Mouse (Mus musculus): ENCODE measurements around the gene Emx1. TPM values are rescaled to one million over a fixed set of nuclear protein-coding genes. Genes with fewer than 3 reads are reported as not detected.

The Emx1 gene
- total RNA-seq, 2 experiments from 2014 or later, result not detected

DNA sequence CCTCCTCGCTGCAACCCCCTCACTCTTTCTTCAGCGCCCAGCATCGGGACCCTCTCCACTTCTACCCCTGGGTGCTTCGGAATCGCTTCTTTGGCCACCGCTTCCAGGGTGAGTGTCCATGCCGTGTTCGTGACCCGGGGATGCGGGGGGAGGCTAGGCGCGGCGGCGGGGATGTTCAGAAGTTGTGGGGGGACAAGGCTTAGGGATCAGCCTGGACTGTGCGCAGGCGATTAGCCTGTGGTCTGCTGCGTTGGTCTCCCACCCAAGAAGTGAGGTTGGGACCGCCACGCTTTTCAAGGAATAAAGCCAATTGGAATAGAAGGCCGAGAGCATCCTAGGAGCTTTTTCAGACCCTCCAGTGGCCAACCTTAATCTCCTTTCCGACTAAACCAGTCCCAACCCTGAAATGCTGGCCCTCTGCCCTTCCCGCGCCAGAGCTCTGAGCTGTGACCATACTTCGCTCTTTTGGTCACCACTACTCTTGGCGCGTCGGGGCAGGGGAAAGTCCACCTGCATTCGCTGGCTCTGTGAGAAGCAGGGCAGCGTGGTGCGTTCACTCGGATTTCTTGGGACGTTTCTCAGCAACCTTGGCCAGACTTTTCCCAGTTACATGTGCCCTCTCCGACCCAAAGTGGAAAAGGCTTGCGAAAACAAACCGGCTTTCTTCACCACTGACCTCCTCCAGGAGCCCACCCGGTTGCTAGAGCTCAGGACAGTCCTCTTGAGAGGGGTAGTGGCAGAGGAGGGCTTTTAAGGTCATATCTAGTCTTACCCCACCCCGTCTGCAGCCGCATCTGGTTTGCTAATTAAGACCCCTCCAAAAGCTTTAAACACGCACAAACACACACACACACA, 1.2 kb downstream of the Emx1 start:
- intact Hi-C loops (cut with DNase I), result no loop called here
- no peak for DNase-seq

DNA sequence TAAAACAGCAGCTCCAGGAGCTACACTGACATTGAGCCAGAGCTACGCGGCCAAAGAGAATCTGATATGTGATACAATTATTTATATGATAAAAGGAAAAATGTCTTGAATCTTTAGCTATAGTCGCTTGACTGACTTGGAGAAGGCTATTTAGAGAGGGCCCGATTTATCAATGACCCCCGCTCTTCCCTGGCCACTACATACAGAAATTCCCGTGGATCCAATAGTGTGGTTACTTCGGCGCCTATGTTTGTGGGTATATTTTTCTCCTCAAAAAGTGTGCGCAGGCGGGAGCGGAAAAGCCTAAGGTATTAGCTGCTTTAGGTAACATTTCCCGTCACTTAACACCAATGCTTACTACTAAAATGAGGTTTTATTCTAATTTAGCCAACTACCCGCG, 2.1 kb downstream of the Emx1 start:
- no peak for DNase-seq
- intact Hi-C loops (cut with DNase I), result no loop called here

DNA sequence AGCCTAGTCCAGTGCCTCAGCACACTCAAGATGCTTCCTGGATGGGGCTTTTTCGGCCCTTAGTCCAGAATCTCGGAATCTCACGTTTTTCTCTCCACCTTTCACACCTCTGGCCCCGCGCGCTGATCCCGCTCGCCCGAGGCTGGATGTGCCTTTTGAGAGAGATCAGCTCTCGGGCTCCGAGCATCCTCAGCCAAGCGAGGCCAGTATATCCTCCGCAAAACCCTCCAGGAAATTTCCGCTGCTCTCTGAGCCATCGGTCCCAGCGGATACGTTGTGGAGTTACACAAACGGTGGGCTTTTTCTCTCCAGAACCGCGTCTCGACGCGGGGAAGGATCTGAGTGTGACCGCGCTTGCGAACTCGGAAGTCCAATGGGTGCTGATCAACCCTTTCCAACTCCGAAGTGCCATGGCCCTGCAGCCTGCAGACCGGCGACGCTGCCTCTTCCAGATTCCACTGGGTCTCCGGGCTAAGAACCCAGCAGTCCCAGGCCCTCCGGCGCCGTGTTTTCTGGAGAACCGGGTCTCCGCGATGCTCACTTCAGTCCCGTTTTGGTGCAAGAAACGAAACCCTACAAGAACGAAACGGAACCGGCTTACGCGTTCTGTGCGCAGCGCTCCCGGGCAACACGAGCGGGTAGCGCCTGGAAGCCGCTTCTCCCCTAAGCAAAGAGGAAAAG, 2.8 kb downstream of the Emx1 start:
- peak in 1 of 2 experiments; percentile 21 for DNase-seq
- intact Hi-C loops (cut with DNase I), result no loop called here

DNA sequence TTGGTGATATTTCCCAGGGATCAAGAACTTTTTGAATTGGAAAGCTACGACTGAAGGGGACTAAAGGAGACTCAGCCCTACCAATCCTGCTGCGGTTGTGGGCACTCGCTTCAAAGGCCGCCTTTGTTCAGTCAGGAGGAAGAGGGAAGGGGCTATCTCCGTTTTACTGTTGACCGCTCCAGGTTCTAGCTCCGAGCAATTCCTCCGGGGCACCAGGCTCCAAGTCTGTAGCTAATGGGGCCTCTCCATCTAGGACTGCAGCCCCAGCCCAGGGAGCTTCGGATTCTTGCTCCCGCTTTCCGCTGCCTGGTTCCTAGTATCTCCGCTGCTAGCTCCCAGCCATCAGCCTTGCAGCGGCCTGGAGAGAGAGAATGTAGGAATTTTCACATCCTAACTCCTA, 3.4 kb downstream of the Emx1 start:
- intact Hi-C loops (cut with DNase I), result no loop called here
- DNase-seq, result no peak

DNA sequence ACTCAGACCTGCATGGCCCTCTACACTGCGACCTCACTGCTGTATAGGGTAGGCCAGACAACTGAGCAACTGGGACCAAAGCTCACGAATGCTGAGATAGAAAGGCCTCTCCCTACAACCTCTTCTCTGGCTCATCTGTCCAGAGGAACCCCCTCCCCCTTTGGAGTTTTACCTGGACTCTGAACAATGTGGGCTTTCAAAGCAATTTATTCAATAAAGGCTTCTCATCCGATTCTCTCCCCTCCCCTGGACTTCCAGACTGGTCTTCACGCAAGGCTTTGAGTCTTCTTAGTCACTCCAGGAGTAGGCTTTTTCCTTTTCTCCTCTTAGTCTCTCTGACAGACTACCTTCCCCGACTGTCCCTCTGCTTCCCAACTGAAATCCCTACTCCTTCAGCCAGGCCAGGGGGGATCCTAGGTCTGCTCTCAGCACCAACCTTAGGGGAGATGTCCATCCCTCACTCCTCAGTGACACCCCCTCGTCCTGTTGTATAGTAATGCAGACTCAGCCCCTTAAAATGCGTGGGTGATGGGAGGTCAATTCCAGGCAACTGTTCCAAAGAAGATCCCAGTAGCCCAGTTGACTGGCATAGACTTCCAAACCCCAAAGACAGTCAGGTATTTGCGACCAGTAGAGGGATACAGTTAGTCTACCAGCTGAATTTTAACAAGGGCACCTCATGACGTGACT, 4.7 kb downstream of the Emx1 start:
- intact Hi-C loops (cut with DNase I), result no loop called here
- no peak for DNase-seq

DNA sequence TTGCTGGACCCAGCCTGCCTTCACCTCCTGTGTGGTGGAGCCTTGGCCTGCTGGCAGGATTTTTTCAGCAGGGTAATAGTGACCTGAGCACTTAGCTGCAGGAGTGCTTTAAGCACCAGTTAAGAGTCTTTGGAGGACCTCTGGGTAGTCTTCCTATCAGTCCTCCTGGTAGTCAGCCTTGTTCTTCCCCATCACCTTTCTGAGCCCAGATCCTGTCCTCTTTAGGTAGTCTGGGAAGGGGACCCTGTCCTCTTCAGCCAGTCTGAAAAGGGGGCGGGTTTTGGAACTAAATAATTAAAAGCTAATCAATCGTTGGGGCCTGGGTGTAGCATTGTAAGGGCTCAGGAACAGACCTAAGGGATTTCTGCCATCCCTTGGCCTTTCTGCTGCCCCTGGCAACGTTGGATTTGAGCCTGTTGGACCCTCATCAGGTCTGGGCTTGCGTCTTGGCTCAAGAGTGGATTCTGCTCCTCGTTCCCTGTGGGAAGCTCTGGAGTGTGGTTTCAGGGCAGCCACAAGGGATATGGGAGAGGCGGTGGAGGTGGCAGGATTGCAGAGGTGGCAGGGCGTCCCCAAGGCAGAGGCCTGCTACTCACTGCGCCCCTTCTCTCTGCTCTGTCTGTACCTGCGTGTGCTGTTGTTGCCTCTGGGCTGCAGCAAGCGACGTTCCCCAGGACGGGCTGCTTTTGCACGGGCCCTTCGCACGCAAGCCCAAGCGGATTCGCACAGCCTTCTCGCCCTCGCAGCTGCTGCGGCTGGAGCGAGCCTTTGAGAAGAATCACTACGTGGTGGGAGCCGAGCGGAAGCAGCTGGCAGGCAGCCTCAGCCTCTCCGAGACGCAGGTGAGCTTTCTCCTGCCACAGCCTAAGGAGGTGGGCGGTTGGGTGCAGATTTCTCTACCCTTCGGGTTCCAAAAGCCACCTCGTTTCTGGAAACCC, 6.4 kb downstream of the Emx1 start:
- intact Hi-C loops (cut with DNase I), result no loop called here
- no peak for DNase-seq

DNA sequence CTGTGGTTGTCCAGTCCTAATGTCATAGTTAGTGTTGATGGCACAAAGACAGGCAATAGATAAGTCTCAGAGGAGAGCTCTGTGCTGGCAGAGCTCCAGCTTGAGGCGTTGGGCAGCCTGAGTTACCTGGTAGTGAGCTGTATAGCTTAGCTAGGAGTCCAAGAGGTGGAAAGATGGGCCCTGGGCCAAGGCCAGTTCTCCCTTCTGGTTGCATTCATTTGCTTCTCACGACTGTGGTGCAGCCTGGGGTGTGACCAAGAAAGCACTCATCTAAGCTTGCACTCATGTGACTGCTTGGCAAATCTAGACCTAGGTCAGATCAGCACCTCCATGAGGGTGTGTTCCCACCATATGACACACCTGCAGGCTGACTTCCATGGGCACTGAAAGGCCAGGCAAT, 10.7 kb downstream of the Emx1 start:
- no peak for DNase-seq
- intact Hi-C loops (cut with DNase I), result no loop called here

DNA sequence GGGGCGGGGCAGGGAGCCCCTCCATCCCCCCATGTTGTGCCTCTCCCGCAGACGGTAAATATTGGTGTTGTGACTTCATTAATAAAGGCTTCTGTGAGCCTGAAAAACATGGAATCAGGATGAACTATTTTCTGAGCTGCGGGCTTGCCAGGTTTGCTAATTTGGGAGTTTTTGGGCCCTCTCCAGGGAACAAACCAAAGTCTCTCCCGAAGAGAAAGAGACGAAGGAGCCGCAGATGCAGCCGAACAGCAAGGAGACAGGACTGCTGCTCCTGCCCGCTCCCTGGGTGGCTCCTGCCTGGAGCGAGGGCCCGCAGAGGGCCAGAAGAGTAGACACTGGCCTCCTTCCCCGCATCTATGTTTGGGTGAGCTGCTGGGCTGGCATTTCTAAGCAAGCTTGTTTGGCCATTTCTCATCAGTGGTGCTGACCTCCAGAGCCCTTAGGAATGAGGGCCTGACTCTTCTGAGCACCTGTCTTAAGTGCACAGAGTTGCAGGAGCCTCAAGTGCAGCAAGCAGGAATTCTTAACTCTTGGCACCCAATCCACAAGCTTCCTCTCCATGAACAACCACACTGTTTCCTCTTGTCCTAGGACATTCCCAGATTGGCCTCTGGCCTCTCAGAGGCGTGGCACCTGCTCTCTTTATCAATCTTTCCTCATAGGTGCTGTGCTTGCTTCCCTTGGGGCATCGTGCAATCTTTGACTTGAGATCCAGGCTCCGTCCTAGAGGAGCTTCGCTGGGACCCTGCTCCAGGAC, 19.1 kb downstream of the Emx1 start:
- DNase-seq, result no peak
- intact Hi-C loops (cut with DNase I), result no loop called here

DNA sequence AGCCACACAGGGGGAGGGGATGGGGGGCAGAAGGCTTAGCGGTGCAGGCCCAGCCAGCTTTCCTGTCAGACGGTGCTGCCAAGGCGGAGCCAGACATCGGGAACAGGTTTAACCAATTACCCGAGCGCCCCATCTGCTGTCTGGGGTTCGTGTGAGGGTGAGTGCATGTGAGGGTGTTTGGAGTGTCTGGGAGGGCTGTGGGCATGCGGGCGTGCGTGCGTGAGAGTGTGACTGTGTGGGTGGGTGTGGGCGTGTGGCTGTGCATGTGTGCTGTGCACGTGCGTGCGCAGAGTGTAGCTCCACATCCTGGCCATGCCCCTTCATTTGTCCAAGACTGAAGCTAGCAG, 19.7 kb downstream of the Emx1 start:
- DNase-seq, result no peak
- intact Hi-C loops (cut with DNase I), result no loop called here

DNA sequence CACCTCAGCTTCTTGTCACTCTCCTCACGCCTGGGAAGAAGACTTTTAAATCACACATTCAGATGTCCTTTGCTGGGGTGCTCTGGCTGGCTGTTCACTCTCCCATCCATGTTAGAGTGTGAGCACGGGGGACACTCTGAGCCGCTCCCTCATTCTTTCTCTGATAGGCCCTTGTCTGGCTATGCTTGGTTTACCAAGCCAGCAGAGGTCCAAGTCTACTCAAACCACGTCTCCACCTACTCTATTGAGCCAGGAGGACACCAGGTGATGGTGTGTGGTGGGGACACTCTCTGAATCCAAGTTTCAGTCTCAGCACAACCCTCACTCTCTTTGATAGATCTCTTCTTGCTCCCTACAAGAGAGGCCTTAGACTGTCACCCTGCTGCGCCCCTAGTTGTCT, 20.1 kb downstream of the Emx1 start:
- intact Hi-C loops (cut with DNase I), result no loop called here
- DNase-seq, result no peak

DNA sequence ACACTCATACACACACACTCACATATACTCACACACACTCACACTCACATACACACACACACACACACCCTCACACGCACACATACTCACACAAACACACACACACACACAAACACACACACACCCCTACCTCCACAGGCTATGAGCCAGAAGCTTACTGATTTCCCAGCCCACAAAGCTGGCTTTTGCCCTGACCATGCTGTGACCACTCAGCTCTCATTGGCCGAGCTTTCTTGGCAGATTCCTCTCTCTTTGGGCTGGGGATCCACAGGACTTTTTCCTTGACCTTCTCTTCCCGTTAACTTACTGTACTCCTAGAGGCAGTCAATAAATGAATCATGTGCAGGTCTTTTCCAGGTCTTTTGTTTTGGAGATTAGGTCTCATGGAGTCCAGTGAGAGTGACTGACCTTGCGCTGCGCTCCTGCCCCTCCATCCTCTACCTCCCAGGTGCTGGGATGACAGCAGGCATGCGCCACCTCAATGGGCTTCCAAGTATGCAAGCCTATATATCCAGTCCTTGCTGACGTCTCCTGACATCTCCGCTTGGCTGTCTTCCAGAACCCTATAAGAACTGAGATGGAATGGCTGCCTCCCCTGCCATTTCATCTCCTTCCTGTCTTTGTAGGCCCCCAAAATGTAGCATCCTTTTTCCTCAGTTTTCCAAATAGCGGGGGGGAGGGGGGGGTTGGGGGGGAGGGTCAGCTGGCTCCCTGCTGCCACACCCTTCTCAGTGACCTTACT, 22.2 kb downstream of the Emx1 start:
- DNase-seq, result no peak
- intact Hi-C loops (cut with DNase I), result no loop called here

DNA sequence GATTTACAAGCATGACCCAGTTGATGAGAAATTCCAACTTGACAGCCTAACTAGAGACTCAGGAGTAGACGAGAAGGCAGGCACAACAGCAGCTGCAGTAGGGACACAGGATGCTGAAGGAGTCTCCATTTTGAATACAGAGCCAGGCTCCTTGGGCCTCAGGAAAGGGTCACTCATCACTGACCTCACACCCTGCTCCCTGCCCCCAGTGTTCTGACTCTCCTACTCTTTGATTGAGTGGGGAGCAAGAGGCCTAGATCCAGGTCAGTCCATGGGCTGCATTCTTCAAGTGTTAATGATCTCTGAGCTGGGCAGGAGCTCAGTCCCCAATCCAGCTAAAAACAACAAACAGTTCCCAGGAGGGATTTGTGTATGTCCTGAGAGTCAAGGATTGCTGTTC, 23.4 kb downstream of the Emx1 start:
- no peak for DNase-seq
- intact Hi-C loops (cut with DNase I), result no loop called here

DNA sequence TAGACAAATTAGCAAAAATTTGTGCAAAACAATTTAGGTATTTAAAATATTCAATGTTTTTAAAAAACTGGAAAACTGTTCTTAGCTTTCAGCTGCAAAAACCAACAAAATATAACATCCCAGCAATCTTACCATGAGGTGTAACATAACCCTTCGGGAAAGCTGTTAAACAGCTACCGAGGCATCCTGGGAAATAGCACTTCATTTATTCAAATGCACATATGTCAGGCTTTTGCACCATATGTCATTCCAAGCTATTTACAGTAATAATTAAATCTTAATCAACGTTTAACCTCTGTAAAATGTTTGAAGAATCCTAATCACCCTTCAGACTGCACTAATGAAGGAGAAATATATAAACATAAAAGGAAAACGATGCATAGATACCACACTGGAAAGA, 31.0 kb downstream of the Emx1 start:
- DNase-seq, result no peak
- intact Hi-C loops (cut with DNase I), result no loop called here

DNA sequence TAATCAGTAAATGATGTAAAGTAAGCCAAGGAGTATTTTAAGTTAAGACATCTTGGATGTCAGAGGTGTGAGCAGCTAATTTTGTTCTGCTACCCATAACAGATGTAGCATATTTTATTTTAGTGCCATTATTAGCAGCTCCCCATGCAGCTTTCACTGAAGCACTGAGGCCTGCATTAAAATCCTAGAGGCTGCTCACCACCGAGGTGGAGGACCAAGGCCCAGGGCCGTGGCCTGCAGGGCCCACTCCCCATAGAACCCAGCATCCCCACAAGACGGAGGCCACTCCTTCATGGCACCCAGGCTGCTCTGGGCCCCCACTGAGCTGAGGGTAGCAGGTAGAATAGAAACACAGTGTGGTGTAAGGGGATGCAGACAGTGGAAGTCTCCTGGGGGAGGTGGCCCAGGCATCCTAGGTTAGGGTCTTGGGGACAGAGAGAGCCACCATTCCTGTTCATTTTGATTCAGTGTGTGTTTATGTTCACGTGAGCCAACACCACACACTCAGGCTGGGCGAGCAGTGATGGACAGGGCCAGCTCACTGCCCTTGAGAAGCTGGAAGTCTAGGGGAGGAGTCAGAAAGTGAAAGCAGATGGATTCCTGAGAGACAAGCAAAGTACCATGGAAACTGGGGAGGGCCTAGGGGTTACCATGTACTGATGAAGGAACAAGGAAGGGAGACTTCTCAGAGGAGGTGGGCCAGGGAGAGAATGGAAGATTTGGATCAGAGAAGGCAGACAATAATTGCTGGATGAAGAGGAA, 31.6 kb downstream of the Emx1 start:
- intact Hi-C loops (cut with DNase I), result no loop called here
- DNase-seq, result no peak

DNA sequence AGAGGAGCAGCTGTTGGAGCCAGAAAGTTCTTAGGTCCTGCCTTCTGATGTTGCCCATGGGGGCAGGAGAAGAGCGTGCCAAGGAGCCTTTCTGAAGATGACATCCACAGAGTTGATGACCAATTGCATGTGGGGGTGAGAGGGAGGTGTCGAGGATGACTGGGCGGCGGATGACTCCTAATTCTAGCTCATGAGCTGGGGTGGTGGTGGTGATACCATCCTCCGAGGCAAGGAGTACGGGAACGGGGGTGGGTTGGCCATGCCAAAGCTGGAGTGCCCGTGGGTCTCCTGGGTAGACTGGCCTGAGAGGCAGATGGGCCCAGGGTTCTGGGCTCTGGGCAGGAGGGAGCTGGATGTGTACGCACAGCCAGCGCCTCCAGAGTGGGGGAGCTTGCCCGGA, 32.5 kb downstream of the Emx1 start:
- no peak for DNase-seq
- intact Hi-C loops (cut with DNase I), result no loop called here

DNA sequence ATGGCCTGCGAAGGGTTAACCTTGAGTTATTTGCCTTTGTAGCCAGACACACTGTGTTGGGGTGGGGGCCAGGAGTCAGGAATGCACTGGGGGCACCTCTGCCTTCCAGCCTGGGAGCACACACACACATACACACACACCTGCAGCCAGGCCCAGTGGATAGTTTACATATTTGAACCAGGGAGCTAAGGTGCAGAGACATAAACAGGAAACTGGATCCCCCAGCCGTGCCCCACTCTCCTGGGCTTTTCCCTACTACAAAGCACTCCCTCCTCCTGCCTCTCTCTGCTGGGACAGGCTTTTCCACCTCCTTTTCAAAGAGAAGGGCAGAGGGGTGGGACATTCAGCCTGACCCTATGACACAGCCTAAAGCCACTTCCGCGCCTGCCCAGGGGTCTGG, 33.7 kb downstream of the Emx1 start:
- intact Hi-C loops (cut with DNase I), result no loop called here
- no peak for DNase-seq

DNA sequence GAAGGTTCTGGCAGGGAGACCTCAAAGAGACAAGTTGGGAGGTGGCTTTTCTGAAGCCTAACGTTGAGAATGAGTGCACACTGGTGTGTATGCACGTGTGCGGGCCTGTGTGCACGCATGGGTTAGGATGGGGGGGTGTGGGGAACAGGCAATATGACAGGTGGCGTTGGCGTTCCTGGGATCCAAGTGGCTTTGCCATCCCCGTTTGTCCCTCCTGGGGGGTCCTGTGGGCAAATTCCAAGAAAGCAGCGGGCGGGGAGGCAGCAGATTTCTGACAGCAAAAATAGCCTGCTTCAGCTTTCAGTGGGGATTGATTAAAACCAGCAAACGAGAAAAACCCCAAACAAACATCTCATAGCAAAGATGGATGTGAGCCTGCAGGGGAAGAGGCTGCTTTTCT, 35.3 kb downstream of the Emx1 start:
- intact Hi-C loops (cut with DNase I), result no loop called here

DNA sequence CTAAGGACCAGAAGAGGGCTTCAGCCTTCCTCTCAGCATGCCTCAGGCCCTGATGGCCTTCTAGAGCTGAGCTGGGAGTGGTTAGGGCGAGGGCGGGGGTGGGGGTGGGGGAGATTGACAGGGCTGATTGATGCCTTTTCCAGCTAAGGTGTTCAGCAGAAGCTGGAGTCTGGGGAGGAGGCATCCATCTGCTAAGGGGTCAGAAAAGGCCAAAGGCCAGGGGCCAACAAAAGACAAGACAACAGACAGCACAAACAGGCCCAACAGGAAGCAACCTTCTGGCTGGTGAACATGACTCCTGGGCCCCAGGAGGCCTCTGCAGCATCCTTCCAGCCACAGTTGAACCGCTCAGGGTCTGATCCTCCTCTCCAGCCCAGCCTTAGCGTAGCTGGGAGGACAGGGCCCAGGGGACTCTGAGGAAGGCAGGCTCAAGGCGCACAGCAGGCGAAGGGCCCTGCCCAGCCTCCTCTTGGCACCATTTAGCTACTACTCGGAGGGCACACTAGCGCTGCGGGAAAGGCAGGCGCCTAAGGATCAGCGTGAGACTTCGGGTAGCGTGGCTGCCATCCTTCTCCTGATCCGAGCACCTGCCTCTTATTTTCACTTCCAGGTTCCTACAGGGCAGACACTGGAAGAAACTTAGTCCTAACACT, 36.4 kb downstream of the Emx1 start:
- intact Hi-C loops (cut with DNase I), result no loop called here
- no peak for DNase-seq

More for the DNA sequence above, 35.3 kb downstream of the Emx1 start:
- no peak for DNase-seq
